Mouse (Mus musculus) heart, postnatal 0 days (tissue): Measurements from ENCODE around the gene Pappa2.

Experiments
- CTCF ChIP-seq: IDR thresholded peaks from 2 replicates; pipeline ENCODE4 v1.5.1; 2016; ENCODE audit warnings: antibody characterized with exemption, control low read depth, low read depth
- EP300 ChIP-seq: IDR thresholded peaks from 2 replicates; pipeline ENCODE4 v1.6.1; 2016; ENCODE audit warnings: antibody characterized with exemption, low read depth

DNA sequence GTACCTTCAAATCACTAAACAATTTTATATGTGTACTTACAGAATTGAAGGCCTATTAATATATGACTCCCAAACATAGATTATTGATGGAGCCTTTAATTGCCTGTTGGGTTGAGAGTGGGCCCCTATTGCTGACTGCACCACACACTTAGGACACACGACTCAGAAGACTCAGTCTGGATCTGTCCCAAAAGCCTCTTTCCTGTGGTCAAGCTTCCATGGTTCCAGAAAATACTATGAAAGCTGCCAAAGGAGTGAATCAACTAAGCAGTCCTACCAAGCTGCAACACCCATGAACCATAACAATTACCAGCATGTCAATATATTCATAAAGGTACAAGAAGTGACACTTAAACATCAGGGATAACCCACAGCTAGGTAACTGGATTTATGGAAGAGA lies 106.7 kb downstream of the Pappa2 start:
- no peak for TF ChIP-seq CTCF
- TF ChIP-seq EP300, result no peak
